Mouse (Mus musculus) adrenal gland (tissue): ENCODE results near the gene 4921517D22Rik.

ENCODE experiments used
- intact Hi-C: fragments of 180-260 bp; cut with DNase I; formaldehyde crosslinking; loops from one replicate; pipeline ENCODE4 v1.15.1; 2025

4921517D22Rik gene

GRCm38 (mm10) chr13:59691478-59691877 is 2.4 kb downstream of the 4921517D22Rik start:
- intact Hi-C loops = no loop called here

- intact Hi-C loops = no loop called here
Observed at GRCm38 (mm10) chr13:59690576-59690975, 3.3 kb downstream of the 4921517D22Rik start.

- intact Hi-C loops = no loop called here
Observed at GRCm38 (mm10) chr13:59689843-59690242, 4.1 kb downstream of the 4921517D22Rik start.

GRCm38 (mm10) chr13:59689313-59689712 is 4.6 kb downstream of the 4921517D22Rik start:
- intact Hi-C loops = no loop called here

GRCm38 (mm10) chr13:59688338-59688770 is 5.6 kb downstream of the 4921517D22Rik start:
- intact Hi-C loops = no loop called here

GRCm38 (mm10) chr13:59685236-59685635 is 8.7 kb downstream of the 4921517D22Rik start:
- intact Hi-C loops = no loop called here

GRCm38 (mm10) chr13:59682629-59683028 is 11.3 kb downstream of the 4921517D22Rik start:
- intact Hi-C loops = no loop called here

- intact Hi-C loops = no loop called here
Observed at GRCm38 (mm10) chr13:59679908-59680307, 14.0 kb downstream of the 4921517D22Rik start.

GRCm38 (mm10) chr13:59679306-59679705 is 14.6 kb downstream of the 4921517D22Rik start:
- intact Hi-C loops = no loop called here

- intact Hi-C loops = no loop called here
Observed at GRCm38 (mm10) chr13:59676316-59677229, 17.3 kb downstream of the 4921517D22Rik start.

- intact Hi-C loops = no loop called here
Observed at GRCm38 (mm10) chr13:59675151-59676011, 18.5 kb downstream of the 4921517D22Rik start, which contains the start of gene Golm1. Gene Golm1 (minus strand): TSS chr13:59675811.

- intact Hi-C loops = no loop called here
Observed at GRCm38 (mm10) chr13:59674761-59675150, 19.2 kb downstream of the 4921517D22Rik start.

GRCm38 (mm10) chr13:59674215-59674614 is 19.7 kb downstream of the 4921517D22Rik start:
- intact Hi-C loops = no loop called here

- intact Hi-C loops = no loop called here
Observed at GRCm38 (mm10) chr13:59673597-59673996, 20.3 kb downstream of the 4921517D22Rik start.

GRCm38 (mm10) chr13:59672248-59672647 is 21.7 kb downstream of the 4921517D22Rik start:
- intact Hi-C loops = no loop called here

- intact Hi-C loops = no loop called here
Observed at GRCm38 (mm10) chr13:59671521-59671920, 22.4 kb downstream of the 4921517D22Rik start.

- intact Hi-C loops = no loop called here
Observed at GRCm38 (mm10) chr13:59669946-59670345, 24.0 kb downstream of the 4921517D22Rik start.

GRCm38 (mm10) chr13:59668501-59669093 is 25.3 kb downstream of the 4921517D22Rik start:
- intact Hi-C loops = no loop called here

- intact Hi-C loops = no loop called here
Observed at GRCm38 (mm10) chr13:59667763-59668162, 26.1 kb downstream of the 4921517D22Rik start.

- intact Hi-C loops = no loop called here
Observed at GRCm38 (mm10) chr13:59663939-59664712, 29.8 kb downstream of the 4921517D22Rik start.

GRCm38 (mm10) chr13:59661966-59662365 is 31.9 kb downstream of the 4921517D22Rik start:
- intact Hi-C loops = no loop called here
